Mouse (Mus musculus) adrenal gland, postnatal 36 days (tissue): ENCODE data around the gene Xrcc6. TPM values are rescaled to one million over a fixed set of nuclear protein-coding genes. Genes with fewer than 3 reads are reported as not detected.
"Not testable (repeated sequence)": the region's sequence is repeated elsewhere in the genome, so short reads cannot be mapped to it uniquely, and the experiment has no call there.

Source experiments
- DNase-seq, 2 experiments: peaks; one replicate each; pipeline ENCODE4 v3.0.0; 2021; ENCODE audit warnings: mixed read lengths in 1 of 2
- total RNA-seq, 2 experiments: library from RNA; stranded (reverse); gene quantifications; 2 replicates each; pipeline ENCODE4 v1.2.3; 2021

Gene Xrcc6
- total RNA-seq, 2 experiments from 2014 or later: 55.2 to 81.1 TPM

DNA sequence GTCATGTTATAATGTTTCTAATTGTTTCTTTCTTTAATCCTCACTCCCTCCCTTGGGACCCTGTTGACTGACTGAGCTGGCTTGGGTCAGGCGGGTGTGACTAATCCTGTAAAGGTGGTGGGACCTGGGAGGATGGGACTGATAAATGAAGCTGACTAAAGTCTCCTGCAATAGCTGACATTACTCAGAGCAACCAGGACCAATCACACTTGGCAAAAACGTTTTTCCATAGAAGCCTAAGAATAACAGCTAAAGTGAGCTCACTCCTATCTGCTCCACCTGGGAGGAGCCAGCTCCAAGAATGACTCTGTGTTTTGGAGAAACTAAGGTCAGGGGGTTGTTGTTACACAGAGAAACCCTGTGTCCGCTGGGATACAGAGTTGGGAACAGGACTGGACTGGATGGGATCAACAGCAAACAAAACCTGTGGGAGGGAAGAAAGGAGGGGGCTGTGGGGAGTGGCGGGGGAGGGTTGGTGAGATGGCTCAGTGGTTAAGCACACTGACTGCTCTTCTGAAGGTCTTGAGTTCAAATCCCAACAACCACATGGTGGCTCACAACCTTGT is 22.6 kb upstream of the Xrcc6 start:
- DNase-seq: peak in 1 of 2 experiments; percentile 33

DNA sequence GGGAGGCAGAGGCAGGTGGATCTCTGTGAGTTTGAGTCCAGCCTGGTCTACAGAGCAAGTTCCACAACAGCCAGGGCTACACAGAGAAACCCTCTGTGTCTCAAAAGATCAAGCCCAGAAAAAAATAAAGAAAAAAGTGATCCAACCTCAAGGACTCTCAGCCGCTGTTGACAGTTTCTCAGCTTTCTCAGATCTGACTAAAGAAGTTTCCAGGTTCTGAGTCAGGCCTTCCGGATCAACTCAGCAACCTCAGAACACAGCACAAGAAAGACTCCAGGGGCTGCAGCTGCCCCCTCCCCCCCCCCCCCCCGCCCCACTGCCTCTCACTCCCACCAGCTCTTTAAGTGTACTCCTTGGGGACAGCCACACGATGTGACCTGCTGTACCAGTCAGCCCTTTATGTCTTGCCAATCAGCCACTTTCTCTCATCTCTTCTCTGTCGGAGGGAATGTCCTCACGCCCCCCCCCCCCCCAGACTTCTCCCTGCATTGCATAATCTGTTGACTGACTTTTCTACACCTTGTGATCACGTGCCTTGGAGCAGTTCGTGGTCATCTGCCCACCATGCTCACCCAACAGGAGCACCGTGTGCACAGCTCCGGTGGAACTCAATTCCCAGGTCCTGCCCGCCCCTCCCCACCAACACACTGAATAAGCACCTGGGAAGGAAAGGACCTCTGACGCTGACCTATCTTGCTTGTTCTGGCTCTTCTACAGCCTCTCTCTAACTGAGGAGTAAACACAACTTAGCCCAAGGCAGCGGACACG is 21.4 kb upstream of the Xrcc6 start:
- no peak for DNase-seq

DNA sequence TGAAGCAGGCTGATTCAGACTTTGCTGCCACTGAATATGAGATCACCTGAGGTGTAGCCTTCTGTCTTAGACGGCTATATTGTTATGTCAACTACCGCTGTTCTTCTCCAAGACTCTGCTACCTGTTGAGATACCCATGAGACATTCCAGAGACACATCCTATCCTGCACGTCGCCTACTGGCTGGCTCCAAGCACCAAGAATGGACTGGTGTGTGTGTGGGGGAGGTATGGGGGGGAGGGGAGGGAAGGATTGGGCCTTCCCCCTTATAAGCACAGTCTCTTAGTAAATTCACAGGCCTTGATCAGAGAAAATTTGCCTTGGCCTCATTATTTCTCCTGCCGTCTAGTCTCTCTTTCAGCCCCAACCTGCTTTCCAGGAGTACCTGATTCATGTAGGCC is 19.8 kb upstream of the Xrcc6 start:
- DNase-seq: no peak

DNA sequence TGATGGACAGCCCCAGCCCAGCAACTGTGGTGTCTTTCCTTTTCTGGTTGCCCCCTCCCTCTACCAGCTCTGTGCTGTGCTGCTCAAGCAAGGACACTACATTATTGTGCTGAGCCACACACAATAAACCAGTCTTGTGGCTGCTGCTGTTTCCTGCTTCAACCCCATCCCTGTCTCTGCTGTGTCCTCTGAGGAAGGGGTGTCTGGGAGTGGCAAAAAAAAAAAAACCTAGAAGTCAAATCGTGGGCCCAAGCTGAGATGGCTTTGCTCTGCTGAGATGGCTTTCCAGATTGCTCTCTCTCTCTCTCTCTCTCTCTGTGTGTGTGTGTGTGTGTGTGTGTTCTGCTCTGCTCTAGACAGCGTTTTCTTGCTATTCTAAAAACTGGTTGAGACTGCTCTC is 19.2 kb upstream of the Xrcc6 start:
- DNase-seq: no peak

DNA sequence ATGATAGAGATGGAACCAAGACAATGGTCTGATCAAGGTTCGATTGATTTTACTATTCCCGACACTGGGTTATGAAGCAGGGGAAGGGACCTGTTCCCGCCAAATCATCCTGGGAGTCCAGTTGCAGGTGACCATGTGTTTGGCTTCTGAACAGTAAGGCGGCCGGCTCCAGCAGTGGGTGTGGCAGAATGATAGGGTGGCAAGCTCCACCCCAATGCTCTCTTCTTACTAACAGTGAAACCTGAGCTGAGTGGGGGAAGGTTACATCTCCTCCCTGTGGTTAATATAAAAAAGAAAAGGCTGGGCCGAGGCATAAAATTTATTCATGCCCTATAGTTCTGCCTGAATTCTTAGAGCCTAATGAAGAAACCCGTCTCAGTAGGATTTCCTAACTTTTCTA is 18.5 kb upstream of the Xrcc6 start:
- DNase-seq: no peak

DNA sequence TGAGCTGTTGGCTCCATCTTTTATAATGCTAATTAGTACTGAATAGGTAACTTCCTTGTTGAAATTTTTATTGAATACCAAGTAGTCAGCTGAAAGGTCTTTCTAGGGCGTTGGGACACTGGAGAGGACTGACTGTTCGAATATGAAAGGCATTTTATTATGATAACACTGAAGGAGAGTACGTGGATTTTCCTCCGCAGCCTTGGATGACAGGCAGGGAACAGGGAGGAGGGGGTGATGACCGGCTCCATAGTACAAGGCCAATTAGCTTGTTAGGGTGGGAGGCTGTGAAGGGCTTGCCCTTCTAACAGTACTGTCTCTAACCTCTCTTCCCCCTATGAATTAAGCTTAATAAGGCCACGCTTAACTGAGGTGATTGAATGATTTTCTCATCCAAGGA is 18.0 kb upstream of the Xrcc6 start:
- DNase-seq: not testable (repeated sequence)

DNA sequence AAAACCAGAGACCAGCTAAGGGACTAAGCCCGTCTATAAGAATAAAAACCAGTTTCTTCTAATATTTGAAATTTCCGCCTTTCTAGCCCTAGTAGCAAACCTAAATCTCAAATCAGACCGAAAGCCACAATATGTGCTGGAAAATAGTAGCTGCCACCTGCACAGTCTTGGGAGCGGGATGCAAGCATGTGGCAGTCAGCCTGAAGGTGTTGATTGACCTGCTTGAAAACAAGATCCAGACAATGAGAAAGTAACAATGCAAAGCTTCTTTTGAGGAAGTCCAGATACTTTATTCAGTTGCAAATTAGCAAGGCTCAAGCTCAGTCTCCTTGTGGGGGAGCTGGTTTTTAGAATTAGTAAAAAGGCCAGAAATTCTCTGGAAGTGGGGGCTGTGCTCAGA is 17.1 kb upstream of the Xrcc6 start:
- DNase-seq: not testable (repeated sequence)

DNA sequence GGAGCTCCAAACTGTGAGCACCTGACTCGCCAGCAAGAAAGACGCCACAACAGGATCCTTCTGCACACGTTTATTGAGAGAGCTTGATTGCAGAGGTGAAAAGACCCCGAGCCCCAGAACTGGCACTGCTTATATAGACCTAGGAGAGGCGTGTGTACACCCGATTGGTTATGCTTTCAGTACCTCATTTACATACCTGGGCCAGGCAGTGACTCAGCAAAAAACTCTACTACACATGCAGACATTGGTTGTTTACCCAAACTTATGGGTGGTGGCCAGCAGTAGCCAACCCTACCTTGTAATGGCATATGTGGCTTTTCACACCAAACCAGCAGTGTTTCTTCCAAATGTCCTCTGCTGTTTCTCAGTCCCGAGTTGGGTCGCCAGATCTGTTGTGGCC is 12.5 kb upstream of the Xrcc6 start:
- DNase-seq: not testable (repeated sequence)

DNA sequence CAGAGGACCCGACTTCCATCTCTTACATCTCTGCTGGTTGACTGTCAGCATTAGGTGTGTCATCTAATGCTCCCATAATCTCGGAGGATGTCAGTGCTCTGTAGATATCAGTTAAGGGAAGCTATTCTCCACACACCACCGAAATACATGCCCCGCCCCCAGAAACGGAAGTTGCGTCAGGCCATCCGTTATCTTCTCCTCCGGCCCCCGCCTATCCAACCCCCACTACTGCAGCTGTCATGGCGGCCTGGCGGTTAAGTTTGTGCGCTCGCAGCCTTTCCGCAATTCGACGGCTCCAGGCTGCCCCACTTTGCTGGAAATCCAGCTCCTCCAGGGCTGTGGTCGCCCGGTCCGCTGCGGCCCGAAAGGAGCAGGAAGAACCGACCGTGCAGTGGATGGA is 7.3 kb upstream of the Xrcc6 start, which contains the start of gene 1700029P11Rik:
Gene 1700029P11Rik (plus strand): TSS at position 220 of the 400 bp plus-strand sequence.
- DNase-seq: no peak

DNA sequence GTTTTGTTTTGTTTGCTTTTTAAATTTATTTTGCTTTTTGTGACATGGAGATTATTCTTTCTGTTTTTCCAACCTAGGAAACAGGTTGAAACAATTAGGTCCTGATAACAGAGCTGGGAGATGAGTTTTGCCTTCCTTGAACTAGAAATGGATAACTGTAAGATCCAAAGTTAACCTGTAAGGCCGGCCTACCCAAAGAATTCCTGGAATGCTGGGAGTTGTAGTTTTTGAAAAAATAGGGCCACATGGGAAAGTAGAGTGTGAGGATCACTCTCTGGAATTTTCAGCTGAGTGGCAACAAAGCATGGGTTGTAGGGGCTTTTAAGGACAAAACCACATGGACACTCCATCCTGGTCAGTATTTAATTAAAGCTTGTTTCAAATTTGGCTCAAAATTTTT is 5.5 kb upstream of the Xrcc6 start:
- DNase-seq: no peak

DNA sequence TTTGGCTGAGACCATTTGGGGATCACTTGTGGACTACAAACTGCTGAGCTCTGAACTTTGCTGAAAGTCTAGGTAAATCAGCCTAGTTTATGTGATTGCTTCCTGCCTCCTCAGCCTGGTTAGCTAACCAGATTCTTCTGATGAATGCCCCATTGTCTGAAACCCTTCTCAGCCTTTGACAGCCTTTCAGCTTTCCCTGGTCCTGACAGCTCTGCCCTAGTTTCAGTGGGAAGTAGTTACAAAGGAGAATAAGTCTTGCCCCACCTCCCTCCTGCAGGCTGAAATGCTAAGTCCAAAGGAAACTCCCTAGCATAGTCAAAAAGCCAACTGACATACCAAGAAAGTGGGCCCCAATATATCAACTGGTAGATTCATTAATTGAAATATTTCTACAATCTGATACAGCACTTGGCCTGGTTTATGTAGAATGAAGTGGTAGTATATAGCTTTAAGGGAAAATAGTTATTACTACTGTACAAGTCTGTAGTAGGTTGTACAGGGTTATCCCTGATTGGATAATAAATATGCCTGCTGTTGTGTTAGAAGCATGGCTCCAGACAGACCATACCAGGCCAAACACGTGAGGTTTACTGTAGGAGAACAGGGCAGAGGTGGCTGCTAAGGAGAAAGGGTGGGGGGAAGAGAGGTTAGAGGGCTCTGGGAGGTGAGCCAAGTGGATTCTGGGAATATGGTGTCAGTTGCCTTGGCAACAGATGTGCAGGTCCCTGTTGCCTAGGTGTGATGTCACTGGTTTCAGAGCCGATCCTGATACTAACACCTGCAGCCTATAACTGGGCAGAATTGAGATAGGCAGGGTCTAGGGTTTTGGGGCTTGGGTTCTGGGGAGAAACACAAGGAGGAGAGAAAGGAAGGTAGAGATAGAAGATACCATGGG is 2.1 kb upstream of the Xrcc6 start:
- DNase-seq: no peak

DNA sequence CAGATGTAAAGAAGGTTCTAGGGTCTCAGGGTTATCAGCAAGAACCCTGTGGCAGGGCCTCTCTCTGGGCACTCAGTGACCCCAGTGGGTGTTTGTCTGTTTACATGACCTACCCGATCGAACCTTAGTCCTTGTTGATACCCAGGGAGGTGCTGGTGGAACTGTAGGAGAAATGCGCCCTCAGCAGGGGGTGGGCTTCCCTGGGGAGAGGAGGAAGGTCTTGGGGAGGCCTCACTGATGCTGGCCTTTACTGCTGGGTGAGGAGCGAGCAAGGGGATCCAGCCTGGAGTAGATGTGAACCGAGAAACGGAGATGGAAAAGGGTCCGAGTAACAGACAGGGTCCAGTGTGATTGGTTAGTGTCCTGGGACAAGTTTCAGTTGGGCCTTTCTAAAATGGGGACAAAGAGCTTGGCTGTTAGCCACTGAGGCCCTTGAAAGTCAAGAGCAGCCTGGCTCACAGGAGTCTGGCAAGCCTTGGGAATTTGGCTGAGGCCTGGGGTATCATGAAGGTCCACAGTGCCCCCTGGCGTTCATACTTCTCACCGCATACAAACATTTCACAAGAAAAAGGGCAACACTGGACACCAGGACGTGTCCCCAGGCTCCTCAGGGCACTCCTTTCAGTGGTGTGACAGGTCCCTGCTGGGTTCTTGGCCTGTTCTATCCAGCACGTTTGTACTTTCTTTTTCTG is 1.9 kb downstream of the Xrcc6 start:
- peak; percentile 91 for DNase-seq

DNA sequence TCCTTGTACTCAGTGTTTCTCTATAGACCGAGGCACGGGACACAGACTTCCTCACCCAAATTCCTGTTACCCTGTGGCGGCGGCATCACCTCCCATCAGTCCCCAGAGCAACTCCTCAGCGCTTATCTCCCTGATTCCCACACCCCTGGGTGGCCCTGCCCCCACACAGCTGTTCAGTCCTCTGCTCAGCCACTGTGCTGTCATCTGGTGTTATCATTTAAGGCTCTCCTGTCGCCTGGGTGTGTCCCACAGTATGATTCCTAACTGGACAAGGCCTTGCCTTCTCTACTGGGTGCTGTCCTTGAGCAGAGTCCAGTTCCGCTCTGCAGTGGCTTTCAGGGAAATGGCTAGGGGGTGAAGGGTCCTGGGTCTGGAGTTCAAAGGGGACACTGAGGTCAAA is 2.9 kb downstream of the Xrcc6 start:
- peak; percentile 12 to 26 for DNase-seq

DNA sequence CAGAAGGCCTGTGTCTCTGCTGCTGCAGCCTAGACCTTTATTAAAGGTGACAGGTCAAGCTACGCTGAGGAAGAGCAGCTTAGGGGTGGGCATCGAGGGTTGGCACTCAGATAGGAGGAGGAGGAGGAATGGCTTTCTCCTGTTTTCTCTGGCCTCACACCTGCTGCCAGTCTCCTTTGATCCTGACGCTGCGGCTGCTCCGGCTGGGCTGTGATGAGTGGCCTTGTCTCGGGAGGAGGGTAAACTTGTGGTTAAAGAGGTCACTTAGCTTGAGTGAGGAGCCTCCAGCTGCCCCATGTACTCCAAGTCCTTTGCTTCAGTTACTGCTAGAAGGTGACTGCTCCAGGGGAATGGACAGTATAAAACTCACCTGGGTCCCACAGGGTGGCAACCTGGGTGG is 6.4 kb downstream of the Xrcc6 start:
- DNase-seq: peak in 1 of 2 experiments; percentile 36

DNA sequence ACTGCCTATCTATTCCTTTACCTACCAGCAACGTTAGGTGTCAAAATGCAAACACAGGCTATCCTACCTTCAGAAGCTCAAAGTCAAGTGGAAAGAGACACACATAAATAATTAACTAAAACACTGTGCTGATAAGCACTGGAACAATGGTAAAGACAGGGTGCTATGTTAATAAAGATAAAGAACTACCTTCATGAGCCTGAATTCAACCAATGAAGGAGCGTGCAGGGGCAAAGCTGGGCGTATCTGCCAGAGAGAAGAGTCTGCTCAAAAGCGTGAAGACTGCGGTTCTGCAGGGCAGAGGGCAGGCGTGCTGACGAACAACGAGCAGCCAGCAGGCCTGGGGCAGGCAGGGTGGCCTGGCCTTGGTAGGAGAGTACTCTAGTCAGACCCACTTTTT is 16.6 kb downstream of the Xrcc6 start:
- no peak for DNase-seq

DNA sequence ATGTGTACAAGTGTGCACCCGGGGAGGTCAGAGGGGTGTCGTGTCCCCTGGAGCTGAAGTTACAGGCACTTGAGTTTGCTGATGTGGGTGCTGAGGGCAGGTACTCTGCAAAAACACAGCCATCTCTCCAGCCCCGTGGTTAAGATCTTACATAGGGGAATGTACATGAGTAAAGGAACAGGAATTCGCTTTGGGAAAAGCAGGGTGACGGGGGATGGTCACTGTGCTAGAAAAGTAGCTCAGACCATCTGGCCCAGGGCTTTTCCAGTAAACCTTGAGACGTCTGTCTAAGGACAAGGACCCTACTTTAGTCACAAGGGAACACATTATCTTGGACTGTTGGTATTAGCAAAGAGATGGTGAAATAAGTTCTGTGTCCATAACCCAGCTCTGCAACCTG is 24.3 kb downstream of the Xrcc6 start:
- DNase-seq: peak; percentile 42 to 53

DNA sequence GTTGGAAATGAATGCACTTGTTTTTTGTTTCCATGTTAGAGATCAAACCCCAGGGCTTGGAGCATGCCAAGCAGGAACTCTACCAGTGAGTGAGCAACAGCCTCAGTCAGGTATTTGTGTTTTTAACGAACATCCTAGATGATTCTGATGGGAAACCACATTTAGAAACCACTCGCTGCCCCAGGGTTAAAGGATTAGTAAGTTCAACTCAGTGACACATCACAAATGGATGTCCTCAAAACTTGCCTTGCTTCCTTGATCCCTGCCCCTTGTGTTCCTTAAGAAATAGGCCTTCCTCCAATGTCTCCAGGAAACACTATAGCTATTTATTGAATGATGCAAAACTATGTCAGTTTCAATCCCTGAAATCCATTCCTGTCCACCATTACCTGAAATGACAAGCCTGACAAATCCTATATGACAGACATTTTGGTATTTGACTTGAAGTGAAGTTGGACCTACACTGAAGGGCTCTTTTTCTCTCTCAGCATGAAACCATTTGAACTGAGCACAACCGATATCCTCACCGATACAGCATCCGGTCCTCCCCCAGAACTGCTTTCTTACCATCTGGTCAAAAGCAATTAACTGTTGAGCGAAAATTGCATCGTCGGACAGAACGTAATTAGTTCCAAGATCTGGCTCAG is 27.2 kb downstream of the Xrcc6 start:
- no peak for DNase-seq

DNA sequence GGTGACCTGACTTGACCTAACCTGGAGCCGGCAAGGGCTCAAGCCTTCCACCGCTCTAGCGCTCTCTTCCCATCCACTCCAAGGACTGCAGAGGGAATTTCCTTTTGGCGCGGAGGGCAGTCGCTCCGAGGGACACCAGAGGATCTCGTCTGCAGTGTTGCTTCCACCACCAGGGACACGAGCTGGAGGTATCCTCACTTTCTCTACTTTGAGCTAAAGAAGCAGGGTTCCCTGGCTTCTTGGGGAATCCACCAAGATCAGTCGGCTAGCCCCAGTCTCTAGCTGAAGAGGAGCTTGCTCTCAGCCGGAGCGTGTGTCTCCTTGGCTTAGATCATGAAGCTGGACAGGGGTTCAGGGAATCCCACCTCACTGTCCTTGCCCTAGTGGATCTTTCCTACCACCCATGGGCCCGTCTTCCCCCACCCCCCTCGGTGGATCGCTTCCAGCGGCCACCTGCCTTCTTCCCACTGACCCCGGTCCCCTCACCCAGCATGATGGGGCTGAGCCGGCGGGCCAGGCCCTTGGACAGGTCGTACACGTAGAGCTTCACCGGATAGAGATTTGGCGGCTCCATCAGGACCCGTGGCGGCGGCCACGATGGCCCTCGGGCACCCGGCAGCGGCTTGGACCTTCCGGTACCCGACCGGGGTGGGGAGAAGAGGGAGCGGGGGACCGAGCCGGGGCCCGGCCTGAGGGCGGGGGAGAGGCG is 27.9 kb downstream of the Xrcc6 start:
- DNase-seq: peak; percentile 47 to 60

DNA sequence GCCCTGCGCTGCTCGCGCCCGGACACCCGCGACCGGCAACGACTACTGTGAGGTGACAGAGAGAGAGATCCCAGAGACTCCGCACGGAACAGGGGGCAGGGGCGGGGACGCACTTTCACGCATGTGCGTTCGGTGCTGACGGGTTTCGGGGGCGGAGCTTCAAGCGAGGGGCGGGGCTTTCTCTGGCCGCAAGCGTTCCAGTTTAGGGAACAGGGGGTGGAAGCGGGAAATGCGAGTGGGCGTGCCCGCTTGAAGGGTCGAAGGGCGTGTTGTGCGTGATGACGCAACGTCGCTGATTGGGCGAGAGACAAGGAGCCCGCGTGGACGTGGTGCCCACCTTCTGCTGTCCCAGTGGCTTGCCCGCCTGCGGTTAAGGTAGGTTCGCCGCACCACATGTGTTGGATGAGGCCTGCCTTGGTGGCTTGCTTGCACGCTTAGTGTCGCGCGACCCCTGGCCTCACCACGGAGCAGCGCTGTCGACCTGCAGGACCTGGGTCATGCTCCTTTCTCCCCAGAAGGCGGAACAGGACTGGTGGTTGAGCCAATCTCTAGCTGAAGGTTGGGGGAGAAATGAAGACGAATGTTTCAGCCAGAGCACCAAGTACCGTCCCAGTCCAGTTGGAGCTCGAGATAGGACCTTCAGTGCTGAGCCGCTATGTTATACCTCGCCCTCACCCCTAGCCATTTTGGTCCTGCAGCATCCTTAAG is 28.6 kb downstream of the Xrcc6 start:
- peak; percentile 100 for DNase-seq

DNA sequence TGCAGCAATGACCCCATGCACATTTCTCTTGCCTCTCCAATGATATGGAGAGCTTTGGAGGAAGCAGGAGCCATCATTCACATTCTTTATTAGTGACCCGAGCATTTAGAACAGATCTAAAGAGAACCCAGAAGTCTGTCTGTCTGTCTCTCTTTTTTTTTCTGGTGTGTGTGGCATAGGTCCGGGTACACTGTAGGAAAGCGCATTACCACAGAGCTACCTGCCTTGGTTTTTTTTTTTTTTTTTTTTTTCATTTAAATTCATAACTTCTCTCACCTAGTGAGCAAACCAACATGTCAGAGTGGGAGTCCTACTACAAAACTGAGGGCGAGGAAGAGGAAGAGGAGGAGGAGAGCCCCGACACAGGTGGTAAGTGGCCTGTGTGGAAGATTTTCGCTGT is 29.2 kb downstream of the Xrcc6 start:
- no peak for DNase-seq
